15 mouse cellular contexts compared by ENCODE assay signal in genomic region chr15:88827466-88827865, GRCm38 (mm10). TPM values are rescaled to one million over a fixed set of nuclear protein-coding genes. Genes with fewer than 3 reads are reported as not detected.
A peak's percentile ranks its signal among the peaks of the same experiment; 100 is the strongest.
DNase-seq lines count a peak whose midpoint lies in the region; ATAC-seq and TF ChIP-seq lines count a peak whose summit lies in the region.
"Had no signal": no experiment of that assay in that cellular context is flagged by ENCODE, and none has a peak within 500 bp of the region (broad histone marks: within the 10 kb centered on the region; RNA-seq: fewer than 3 reads in every experiment).

No protein-coding gene starts in this region.

- no peak for ATAC-seq in liver, embryonic 11.5 days (replicated peaks; ENCODE audit: low FRiP score)

- H3K36me3 ChIP-seq in liver, adult 2 months (ENCODE audit: control insufficient read depth, insufficient read depth, low read length), result peaks cover 13% of the 10 kb centered on the region; the same call in 1 of the 2 replicates
- peaks cover 26% of the 10 kb centered on the region for H3K36me3 ChIP-seq in liver, embryonic 11.5 days (ENCODE audit: control insufficient read depth, insufficient read depth, low read length)
- H3K36me3 ChIP-seq in CH12.LX (replicated peaks in 1 of 2; ENCODE audit: control insufficient read depth in 1 of 2, insufficient read depth in 1 of 2, low read length in 1 of 2), result peaks cover 26 to 54% of the 10 kb centered on the region in 2 experiments

- H3K9ac ChIP-seq in liver, adult 2 months (ENCODE audit: low read depth, low read length), result peak overlapping the region; percentile 46
- H3K9ac ChIP-seq in liver, embryonic 11.5 days (ENCODE audit: low read depth, low read length), result no peak overlapping the region
- H3K9ac ChIP-seq in CH12.LX (ENCODE audit: insufficient read depth, low read depth), result no peak overlapping the region
- H3K9ac ChIP-seq: embryonic facial prominence, embryonic 12.5 days; embryonic facial prominence, embryonic 15.5 days; forebrain, postnatal 0 days; hindbrain, embryonic 12.5 days; hindbrain, embryonic 15.5 days had no signal

- H3K9me3 ChIP-seq in liver, embryonic 11.5 days (ENCODE audit: control insufficient read depth, low read length), result no peaks in the 10 kb centered on the region
- no peaks in the 10 kb centered on the region for H3K9me3 ChIP-seq in CH12.LX (replicated peaks; ENCODE audit: low read length)
- H3K9me3 ChIP-seq: embryonic facial prominence, embryonic 12.5 days; embryonic facial prominence, embryonic 15.5 days; hindbrain, embryonic 12.5 days; hindbrain, embryonic 15.5 days had no signal

- no peak for DNase-seq in cerebellum, adult 2 months
- no peak for DNase-seq in cerebellum, adult 9-11 months
- DNase-seq in liver, adult 2 months (ENCODE audit: extremely low read depth, low read depth, low spot score), result no peak
- no peak for DNase-seq in liver, embryonic 11.5 days (ENCODE audit: low spot score)
- DNase-seq in CH12.LX (ENCODE audit: extremely low read depth), result no peak
- peak; percentile 38 for DNase-seq in R1 (ENCODE audit: low read depth, low spot score)
- no peak for DNase-seq in yolk sac, embryonic 10.5 days (ENCODE audit: low spot score)
- no peak for DNase-seq in urinary bladder, postnatal 10 days (ENCODE audit: low spot score)

- no peak for TF ChIP-seq CTCF in cerebellum, adult 2 months (IDR thresholded peaks at IDR 0.05; ENCODE audit: borderline replicate concordance, insufficient read depth, low read depth, low read length)
- peak; percentile 14; the same call in 1 of the 2 replicates for TF ChIP-seq CTCF in liver, adult 2 months (IDR thresholded peaks at IDR 0.05; ENCODE audit: low read depth, low read length)
- TF ChIP-seq CTCF in CH12.LX (conservative IDR thresholded peaks at IDR 0.05 in 1 of 2, IDR thresholded peaks at IDR 0.05 in 1 of 2; ENCODE audit: low read depth in 2 of 2, low read length in 2 of 2), result no peak

- H3K27ac ChIP-seq in cerebellum, adult 2 months (ENCODE audit: insufficient read depth, low read length), result peak overlapping the region; percentile 8; the same call in 1 of the 2 replicates
- H3K27ac ChIP-seq in liver, adult 2 months (replicated peaks; ENCODE audit: insufficient read depth, low read depth, low read length), result peak overlapping the region; percentile 87
- H3K27ac ChIP-seq in liver, embryonic 11.5 days (ENCODE audit: low read depth, low read length), result no peak overlapping the region
- H3K27ac ChIP-seq in CH12.LX (ENCODE audit: insufficient read depth, low read depth), result no peak overlapping the region
- H3K27ac ChIP-seq: embryonic facial prominence, embryonic 12.5 days; embryonic facial prominence, embryonic 15.5 days; hindbrain, embryonic 12.5 days; hindbrain, embryonic 15.5 days had no signal

- in situ Hi-C loops in CH12.LX (cut with MboI; ENCODE audit: low pct_ligation_motif_present, low pct_unique_long_range_greater_than_20kb, low sequenced_read_pairs), result loop anchor here (5.0 to 10.0 kb wide), 3 partner anchors 50 to 247 kb away; partner anchors contain the start of gene Trabd

- no peak for TF ChIP-seq POLR2A in cerebellum, adult 2 months (IDR thresholded peaks at IDR 0.05; ENCODE audit: borderline replicate concordance, insufficient read depth, low read length)
- TF ChIP-seq POLR2A in liver, adult 2 months (IDR thresholded peaks at IDR 0.05; ENCODE audit: extremely low read depth, insufficient read depth, low read length), result no peak
- no peak for TF ChIP-seq POLR2A in CH12.LX (IDR thresholded peaks at IDR 0.05; ENCODE audit: low read depth, low read length)

- dilution Hi-C loops in CH12.LX (cut with MboI; ENCODE audit: extremely low pct_ligation_motif_present, extremely low pct_unique_long_range_greater_than_20kb, low sequenced_read_pairs), result no loop called here

- 41% methylated on average over 6 of the region's 6 CpGs for WGBS in cerebellum, adult 2 months
- WGBS in liver, adult 2 months, result 38% methylated on average over 6 of the region's 6 CpGs
- 90% methylated on average over 6 of the region's 6 CpGs for WGBS in liver, embryonic 11.5 days

- no peaks in the 10 kb centered on the region for H3K79me2 ChIP-seq in liver, adult 2 months (ENCODE audit: control insufficient read depth, insufficient read depth, low read length)
- no peaks in the 10 kb centered on the region for H3K79me2 ChIP-seq in CH12.LX (replicated peaks; ENCODE audit: control insufficient read depth, extremely low read depth, insufficient read depth, poor library complexity, severe bottlenecking)

- no peak for TF ChIP-seq EP300 in CH12.LX (IDR thresholded peaks at IDR 0.05; ENCODE audit: low read length)

- H3K4me2 ChIP-seq in liver, embryonic 11.5 days, result no peak overlapping the region
- no peak overlapping the region for H3K4me2 ChIP-seq in CH12.LX (ENCODE audit: insufficient read depth, low read depth, poor library complexity, severe bottlenecking)
- H3K4me2 ChIP-seq: embryonic facial prominence, embryonic 12.5 days; embryonic facial prominence, embryonic 15.5 days; heart, embryonic 11.5 days; hindbrain, embryonic 12.5 days; hindbrain, embryonic 15.5 days had no signal

- no peak for TF ChIP-seq RAD21 in CH12.LX (IDR thresholded peaks at IDR 0.05; ENCODE audit: low read depth, low read length)

- H3K27me3 ChIP-seq in cerebellum, adult 2 months (ENCODE audit: control insufficient read depth, insufficient read depth, low read length), result no peaks in the 10 kb centered on the region
- H3K27me3 ChIP-seq in liver, adult 2 months (ENCODE audit: control insufficient read depth, insufficient read depth, low read length), result no peaks in the 10 kb centered on the region
- H3K27me3 ChIP-seq in liver, embryonic 11.5 days (replicated peaks; ENCODE audit: control insufficient read depth, insufficient read depth, low read length), result no peaks in the 10 kb centered on the region
- peaks cover 7% of the 10 kb centered on the region for H3K27me3 ChIP-seq in CH12.LX (replicated peaks)
- H3K27me3 ChIP-seq: embryonic facial prominence, embryonic 12.5 days; embryonic facial prominence, embryonic 15.5 days; hindbrain, embryonic 12.5 days; hindbrain, embryonic 15.5 days had no signal

- H3K4me3 ChIP-seq in cerebellum, adult 2 months (replicated peaks; ENCODE audit: insufficient read depth, low read depth, low read length), result no peak overlapping the region
- no peak overlapping the region for H3K4me3 ChIP-seq in liver, adult 2 months (ENCODE audit: insufficient read depth, low read depth, low read length)
- H3K4me3 ChIP-seq in liver, embryonic 11.5 days (ENCODE audit: low read depth, low read length), result no peak overlapping the region
- no peak overlapping the region for H3K4me3 ChIP-seq in CH12.LX (replicated peaks in 1 of 3; ENCODE audit: low read depth in 2 of 3, low read length in 2 of 3, poor library complexity in 1 of 3)
- H3K4me3 ChIP-seq: embryonic facial prominence, embryonic 12.5 days; embryonic facial prominence, embryonic 15.5 days; gastrocnemius, adult 2 months; hindbrain, embryonic 12.5 days; hindbrain, embryonic 15.5 days had no signal

- peaks cover 26% of the 10 kb centered on the region for H3K4me1 ChIP-seq in cerebellum, adult 2 months (ENCODE audit: control insufficient read depth, insufficient read depth, low read length)
- H3K4me1 ChIP-seq in liver, adult 2 months (ENCODE audit: control insufficient read depth, insufficient read depth, low read length), result peaks cover 44% of the 10 kb centered on the region
- no peaks in the 10 kb centered on the region for H3K4me1 ChIP-seq in liver, embryonic 11.5 days (replicated peaks; ENCODE audit: control insufficient read depth, insufficient read depth, low read length)
- H3K4me1 ChIP-seq in CH12.LX (ENCODE audit: control insufficient read depth in 1 of 2, insufficient read depth in 2 of 2), result peaks cover 17 to 32% of the 10 kb centered on the region in 2 experiments
- H3K4me1 ChIP-seq: embryonic facial prominence, embryonic 12.5 days; hindbrain, embryonic 15.5 days had no signal

TF ChIP-seq in CH12.LX, 34 proteins besides CTCF, POLR2A, EP300 and RAD21:
- no peak for TF ChIP-seq MAZ (IDR thresholded peaks at IDR 0.05; ENCODE audit: low read depth, low read length)
- 0 out of 2 replicates have a peak, but pooled peaks have one; percentile 23 for TF ChIP-seq POLR2AphosphoS2 (IDR thresholded peaks at IDR 0.05; ENCODE audit: low read depth, low read length)

RNA-seq across cellular contexts. Expression of gene Creld2, which starts 8.0 kb away (rescaled TPM):
- polyA plus RNA-seq in cerebellum, adult 2 months (2012; rRNA removed), result 28.6 and 32.0 TPM in 2 replicates
- total RNA-seq in liver, adult 2 months (2014; rRNA removed), result 51.4 and 70.2 TPM in 2 replicates
- 32.6 and 32.9 TPM in 2 replicates for polyA plus RNA-seq in liver, adult 2 months (2012; rRNA removed)
- 107 and 109 TPM in 2 replicates for polyA plus RNA-seq in liver, embryonic 11.5 days (2014; fragmentation: Nextera tagmentation; extraction: Ambion mirVana)
- total RNA-seq in CH12.LX (2012; rRNA removed) (85.0 and 150 TPM in 2 replicates), CH12.LX (2014; rRNA removed) (63.6 and 67.6 TPM in 2 replicates)
- 93.8 and 107 TPM in 2 replicates for polyA plus RNA-seq in CH12.LX (2012; ENCODE audit: insufficient read length, low read depth)

RNA-seq across cellular contexts. Expression of gene Alg12, which starts 8.3 kb away (rescaled TPM):
- polyA plus RNA-seq in cerebellum, adult 2 months (2012; rRNA removed), result 17.3 and 18.5 TPM in 2 replicates
- 4.9 and 5.8 TPM in 2 replicates for total RNA-seq in liver, adult 2 months (2014; rRNA removed)
- polyA plus RNA-seq in liver, adult 2 months (2012; rRNA removed), result 9.4 and 14.4 TPM in 2 replicates
- polyA plus RNA-seq in liver, embryonic 11.5 days (2014; fragmentation: Nextera tagmentation; extraction: Ambion mirVana), result 13.9 and 14.2 TPM in 2 replicates
- total RNA-seq in CH12.LX (2012; rRNA removed), result 10.3 and 10.7 TPM in 2 replicates
- total RNA-seq in CH12.LX (2014; rRNA removed), result 7.5 and 8.1 TPM in 2 replicates
- 7.1 and 8.5 TPM in 2 replicates for polyA plus RNA-seq in CH12.LX (2012; ENCODE audit: insufficient read length, low read depth)

RNA-seq across cellular contexts. Expression of gene Pim3, which starts 34.5 kb away (rescaled TPM):
- polyA plus RNA-seq in cerebellum, adult 2 months (2012; rRNA removed), result 23.4 and 24.2 TPM in 2 replicates
- 59.7 and 68.3 TPM in 2 replicates for total RNA-seq in liver, adult 2 months (2014; rRNA removed)
- 17.7 and 31.2 TPM in 2 replicates for polyA plus RNA-seq in liver, adult 2 months (2012; rRNA removed)
- polyA plus RNA-seq in liver, embryonic 11.5 days (2014; fragmentation: Nextera tagmentation; extraction: Ambion mirVana), result 34.0 and 35.9 TPM in 2 replicates
- total RNA-seq in CH12.LX (2012; rRNA removed) (19.0 and 20.4 TPM in 2 replicates), CH12.LX (2014; rRNA removed) (19.9 and 26.0 TPM in 2 replicates)
- 11.4 and 14.1 TPM in 2 replicates for polyA plus RNA-seq in CH12.LX (2012; ENCODE audit: insufficient read length, low read depth)

Comparison
In these comparisons a context has a peak if more than half of its experiments do, and no peak if none do; other contexts are left out.
1. H3K27ac ChIP-seq: peak in cerebellum, adult 2 months (single experiment) and liver, adult 2 months (single experiment); none in liver, embryonic 11.5 days (single experiment) and CH12.LX (single experiment).